Mouse (Mus musculus) lung, postnatal 0 days (tissue): ENCODE measurements at regions not wholly inside any gene's neighbourhood (a gene's known extent, or its start where the extent isn't known, plus 50 kb on each side); places are given as distances from the start of the nearest gene placed in this dataset.

Experiments
- CTCF ChIP-seq: IDR thresholded peaks from 2 replicates; pipeline ENCODE4 v1.5.1; 2016; ENCODE audit warnings: antibody characterized with exemption, mild to moderate bottlenecking
- EP300 ChIP-seq: IDR thresholded peaks from 2 replicates; pipeline ENCODE4 v1.6.1; 2016; ENCODE audit warnings: antibody characterized with exemption, mild to moderate bottlenecking, control low read depth

DNA sequence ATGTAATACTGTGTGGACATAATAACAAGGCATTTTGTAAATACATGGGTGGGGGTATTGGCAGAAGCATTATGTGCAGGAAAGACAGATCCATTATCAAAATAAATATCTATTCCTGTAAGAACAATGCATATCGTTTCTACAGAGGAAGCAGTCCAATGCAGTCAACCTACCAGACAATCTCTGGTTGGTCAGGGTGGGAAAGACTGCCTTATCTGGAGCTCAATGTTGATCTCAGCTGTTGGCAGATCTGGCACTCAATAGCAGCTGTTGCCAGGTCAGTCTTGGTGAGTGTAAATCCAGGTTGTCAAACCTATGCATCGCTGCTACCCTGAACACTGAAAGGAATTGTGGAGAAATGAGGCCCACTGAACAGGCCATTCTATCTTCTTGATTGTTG lies 181.9 kb downstream of the Slc6a15 start:
- TF ChIP-seq CTCF (no peak), EP300 (peak; percentile 69)
